16 mouse cellular contexts compared by ENCODE assay signal in the genomic region with DNA sequence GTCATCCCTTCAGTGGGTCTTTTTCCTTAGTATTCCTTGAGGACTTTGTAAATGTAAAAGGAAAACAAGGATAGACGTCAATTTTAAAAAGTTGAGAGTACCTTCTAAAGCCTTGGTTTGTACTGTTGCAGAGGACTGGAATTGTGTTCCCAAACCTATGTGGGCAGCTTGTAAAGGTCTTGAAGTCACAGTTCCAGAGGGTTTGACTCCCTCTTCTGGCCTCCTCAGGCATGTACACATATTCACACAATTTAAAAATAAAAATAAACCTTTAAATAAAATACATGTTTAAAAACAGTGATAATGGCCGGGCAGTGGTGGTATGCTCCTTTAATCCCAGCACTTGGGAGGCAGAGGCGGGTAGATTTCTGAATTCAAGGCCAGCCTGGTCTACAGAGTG. TPM values are rescaled to one million over a fixed set of nuclear protein-coding genes. Genes with fewer than 3 reads are reported as not detected.
A peak's percentile ranks its signal among the peaks of the same experiment; 100 is the strongest.
DNase-seq lines count a peak whose midpoint lies in the region; ATAC-seq and TF ChIP-seq lines count a peak whose summit lies in the region.
"Had no signal": no experiment of that assay in that cellular context is flagged by ENCODE, and none has a peak within 500 bp of the region (broad histone marks: within the 10 kb centered on the region; RNA-seq: fewer than 3 reads in every experiment).

No protein-coding gene starts in this region.

- no peak overlapping the region for H3K9ac ChIP-seq in kidney, embryonic 15.5 days
- no peak overlapping the region for H3K9ac ChIP-seq in midbrain, postnatal 0 days (replicated peaks; ENCODE audit: low read length, poor library complexity, severe bottlenecking)
- H3K9ac ChIP-seq in midbrain, embryonic 14.5 days (replicated peaks; ENCODE audit: low read length), result no peak overlapping the region
- no peak overlapping the region for H3K9ac ChIP-seq in stomach, postnatal 0 days (ENCODE audit: low read length)
- H3K9ac ChIP-seq: embryonic facial prominence, embryonic 15.5 days; heart, embryonic 12.5 days; hindbrain, embryonic 13.5 days; limb, embryonic 12.5 days had no signal

- H3K9me3 ChIP-seq in kidney, embryonic 15.5 days (replicated peaks), result no peaks in the 10 kb centered on the region
- H3K9me3 ChIP-seq in midbrain, postnatal 0 days (ENCODE audit: low read length), result no peaks in the 10 kb centered on the region
- no peaks in the 10 kb centered on the region for H3K9me3 ChIP-seq in midbrain, embryonic 14.5 days (ENCODE audit: control insufficient read depth, low read length)
- no peaks in the 10 kb centered on the region for H3K9me3 ChIP-seq in stomach, postnatal 0 days (ENCODE audit: control insufficient read depth, low read length)
- H3K9me3 ChIP-seq: embryonic facial prominence, embryonic 15.5 days; heart, embryonic 12.5 days; hindbrain, embryonic 13.5 days; limb, embryonic 12.5 days had no signal

- no peaks in the 10 kb centered on the region for H3K4me1 ChIP-seq in kidney, adult 2 months (ENCODE audit: control insufficient read depth, insufficient read depth, low read length)
- no peaks in the 10 kb centered on the region for H3K4me1 ChIP-seq in kidney, embryonic 15.5 days
- no peaks in the 10 kb centered on the region for H3K4me1 ChIP-seq in midbrain, postnatal 0 days (ENCODE audit: insufficient read depth, low read length)
- H3K4me1 ChIP-seq in midbrain, embryonic 14.5 days (ENCODE audit: control insufficient read depth, insufficient read depth, low read length), result no peaks in the 10 kb centered on the region
- no peaks in the 10 kb centered on the region for H3K4me1 ChIP-seq in stomach, postnatal 0 days (replicated peaks; ENCODE audit: control insufficient read depth, insufficient read depth)
- H3K4me1 ChIP-seq: embryonic facial prominence, embryonic 15.5 days; heart, embryonic 12.5 days; hindbrain, embryonic 13.5 days; limb, embryonic 12.5 days had no signal

- H3K4me2 ChIP-seq in kidney, embryonic 15.5 days, result no peak overlapping the region
- H3K4me2 ChIP-seq in midbrain, postnatal 0 days (ENCODE audit: low read depth, low read length, poor library complexity, severe bottlenecking), result no peak overlapping the region
- no peak overlapping the region for H3K4me2 ChIP-seq in midbrain, embryonic 14.5 days (ENCODE audit: low read length)
- H3K4me2 ChIP-seq in stomach, postnatal 0 days (replicated peaks; ENCODE audit: low read depth), result no peak overlapping the region
- H3K4me2 ChIP-seq: embryonic facial prominence, embryonic 15.5 days; heart, embryonic 12.5 days; hindbrain, embryonic 13.5 days; limb, embryonic 12.5 days had no signal

- DNase-seq in kidney, adult 2 months, result peak; percentile 17
- no peak for DNase-seq in midbrain, postnatal 0 days (ENCODE audit: low spot score)
- DNase-seq in midbrain, embryonic 14.5 days, result no peak
- DNase-seq in ZHBTc4 (ENCODE audit: low read depth, low spot score), result peak; percentile 49
- DNase-seq in stomach, postnatal 0 days (ENCODE audit: low spot score), result no peak
- DNase-seq in cerebellum, adult 18-20 months, result no peak
- no peak for DNase-seq in natural killer cell, adult 2 months (ENCODE audit: low spot score in 2 of 2)
- DNase-seq: cerebellum, postnatal 14 days; kidney, postnatal 14 days; spleen, adult 18-20 months had no signal

- WGBS in kidney, adult 2 months, result 83% methylated on average over 3 of the region's 3 CpGs
- 89% methylated on average over 3 of the region's 3 CpGs for WGBS in kidney, embryonic 15.5 days
- WGBS in midbrain, postnatal 0 days, result 85% methylated on average over 3 of the region's 3 CpGs
- 90% methylated on average over 3 of the region's 3 CpGs for WGBS in midbrain, embryonic 14.5 days
- WGBS in stomach, postnatal 0 days, result 71% methylated on average over 3 of the region's 3 CpGs

- H3K4me3 ChIP-seq in kidney, adult 2 months (ENCODE audit: insufficient read depth, low read depth, low read length), result no peak overlapping the region
- no peak overlapping the region for H3K4me3 ChIP-seq in kidney, embryonic 15.5 days (replicated peaks)
- no peak overlapping the region for H3K4me3 ChIP-seq in midbrain, postnatal 0 days (ENCODE audit: low read depth, low read length)
- no peak overlapping the region for H3K4me3 ChIP-seq in midbrain, embryonic 14.5 days (replicated peaks; ENCODE audit: low read depth, low read length)
- no peak overlapping the region for H3K4me3 ChIP-seq in stomach, postnatal 0 days (ENCODE audit: low read depth, low read length)
- H3K4me3 ChIP-seq: embryonic facial prominence, embryonic 15.5 days; heart, embryonic 12.5 days; hindbrain, embryonic 13.5 days; limb, embryonic 12.5 days had no signal

- H3K27me3 ChIP-seq in kidney, adult 2 months (replicated peaks; ENCODE audit: control insufficient read depth, insufficient read depth, low read length), result no peaks in the 10 kb centered on the region; the same call in 1 of the 2 replicates
- H3K27me3 ChIP-seq in kidney, embryonic 15.5 days, result no peaks in the 10 kb centered on the region
- no peaks in the 10 kb centered on the region for H3K27me3 ChIP-seq in midbrain, postnatal 0 days (ENCODE audit: insufficient read depth, low read length)
- no peaks in the 10 kb centered on the region for H3K27me3 ChIP-seq in midbrain, embryonic 14.5 days (ENCODE audit: control insufficient read depth, insufficient read depth, low read length)
- H3K27me3 ChIP-seq in stomach, postnatal 0 days (ENCODE audit: control insufficient read depth, insufficient read depth, low read length), result no peaks in the 10 kb centered on the region
- H3K27me3 ChIP-seq: embryonic facial prominence, embryonic 15.5 days; heart, embryonic 12.5 days; hindbrain, embryonic 13.5 days; limb, embryonic 12.5 days had no signal

- no peak for TF ChIP-seq EP300 in stomach, postnatal 0 days (optimal IDR thresholded peaks at IDR 0.05)

- no peak for ATAC-seq in kidney, embryonic 15.5 days (replicated peaks; ENCODE audit: low FRiP score)
- ATAC-seq in midbrain, postnatal 0 days (ENCODE audit: low FRiP score), result no peak
- ATAC-seq in midbrain, embryonic 14.5 days (ENCODE audit: low FRiP score, low TSS enrichment), result no peak
- ATAC-seq in stomach, postnatal 0 days (ENCODE audit: low FRiP score, low TSS enrichment), result no peak
- ATAC-seq: forebrain, embryonic 14.5 days had no signal

- H3K36me3 ChIP-seq in kidney, adult 2 months (ENCODE audit: control insufficient read depth, insufficient read depth, low read length), result peaks cover 3% of the 10 kb centered on the region; the same call in 1 of the 2 replicates
- peaks cover 66% of the 10 kb centered on the region for H3K36me3 ChIP-seq in kidney, embryonic 15.5 days
- peaks cover 13% of the 10 kb centered on the region; the same call in 1 of the 2 replicates for H3K36me3 ChIP-seq in midbrain, postnatal 0 days (ENCODE audit: insufficient read depth, low read length)
- H3K36me3 ChIP-seq in midbrain, embryonic 14.5 days (ENCODE audit: control insufficient read depth, insufficient read depth, low read length), result peaks cover 42% of the 10 kb centered on the region
- peaks cover under 1% of the 10 kb centered on the region for H3K36me3 ChIP-seq in stomach, postnatal 0 days (ENCODE audit: control insufficient read depth, insufficient read depth, low read length)

- no peak overlapping the region for H3K27ac ChIP-seq in kidney, adult 2 months (ENCODE audit: insufficient read depth, low read depth, low read length)
- no peak overlapping the region for H3K27ac ChIP-seq in kidney, embryonic 15.5 days
- H3K27ac ChIP-seq in midbrain, postnatal 0 days (ENCODE audit: low read depth, low read length), result no peak overlapping the region
- no peak overlapping the region for H3K27ac ChIP-seq in midbrain, embryonic 14.5 days (replicated peaks; ENCODE audit: low read depth, low read length)
- no peak overlapping the region for H3K27ac ChIP-seq in stomach, postnatal 0 days (replicated peaks)
- H3K27ac ChIP-seq: embryonic facial prominence, embryonic 15.5 days; hindbrain, embryonic 13.5 days; limb, embryonic 12.5 days had no signal

- TF ChIP-seq POLR2A in kidney, adult 2 months (IDR thresholded peaks at IDR 0.05; ENCODE audit: low read depth, low read length), result no peak

- TF ChIP-seq CTCF in kidney, adult 2 months (conservative IDR thresholded peaks at IDR 0.05; ENCODE audit: insufficient read depth, insufficient read length, low read depth, low read length), result 0 out of 2 replicates have a peak, but pooled peaks have one; percentile 23
- peak; percentile 42 for TF ChIP-seq CTCF in midbrain, postnatal 0 days (IDR thresholded peaks at IDR 0.05)
- peak; percentile 60 for TF ChIP-seq CTCF in stomach, postnatal 0 days (IDR thresholded peaks at IDR 0.05; ENCODE audit: low read depth)

RNA-seq across cellular contexts. Expression of gene Gdf11, which starts 25.5 kb away (rescaled TPM):
- polyA plus RNA-seq in kidney, adult 2 months (2012; rRNA removed), result 2.5 and 2.9 TPM in 2 replicates
- polyA plus RNA-seq in kidney, embryonic 15.5 days (2015; fragmentation: Nextera tagmentation; extraction: Ambion mirVana), result 7.2 and 8.7 TPM in 2 replicates
- total RNA-seq in midbrain, postnatal 0 days (2014; rRNA removed), result 16.9 and 22.4 TPM in 2 replicates
- 6.5 and 7.5 TPM in 2 replicates for polyA plus RNA-seq in midbrain, postnatal 0 days (2015; fragmentation: Nextera tagmentation; extraction: Ambion mirVana)
- polyA plus RNA-seq in midbrain, embryonic 14.5 days (2014; fragmentation: Nextera tagmentation; extraction: Ambion mirVana), result 7.9 and 9.6 TPM in 2 replicates
- polyA plus RNA-seq in stomach, postnatal 0 days (2015; fragmentation: Nextera tagmentation; extraction: Ambion mirVana), result 1.5 and 1.6 TPM in 2 replicates

RNA-seq across cellular contexts. Expression of gene Cd63, which starts 34.7 kb away (rescaled TPM):
- polyA plus RNA-seq in kidney, adult 2 months (2012; rRNA removed), result 713 and 847 TPM in 2 replicates
- polyA plus RNA-seq in kidney, embryonic 15.5 days (2015; fragmentation: Nextera tagmentation; extraction: Ambion mirVana), result 671 and 731 TPM in 2 replicates
- 16.6 and 28.6 TPM in 2 replicates for total RNA-seq in midbrain, postnatal 0 days (2014; rRNA removed)
- polyA plus RNA-seq in midbrain, postnatal 0 days (2015; fragmentation: Nextera tagmentation; extraction: Ambion mirVana), result 231 and 238 TPM in 2 replicates
- 120 and 138 TPM in 2 replicates for polyA plus RNA-seq in midbrain, embryonic 14.5 days (2014; fragmentation: Nextera tagmentation; extraction: Ambion mirVana)
- polyA plus RNA-seq in stomach, postnatal 0 days (2015; fragmentation: Nextera tagmentation; extraction: Ambion mirVana), result 760 and 773 TPM in 2 replicates

RNA-seq across cellular contexts. Expression of gene Ormdl2, which starts 44.6 kb away (rescaled TPM):
- 82.9 and 92.1 TPM in 2 replicates for polyA plus RNA-seq in kidney, adult 2 months (2012; rRNA removed)
- 80.9 and 83.4 TPM in 2 replicates for polyA plus RNA-seq in kidney, embryonic 15.5 days (2015; fragmentation: Nextera tagmentation; extraction: Ambion mirVana)
- 6.9 and 11.1 TPM in 2 replicates for total RNA-seq in midbrain, postnatal 0 days (2014; rRNA removed)
- polyA plus RNA-seq in midbrain, postnatal 0 days (2015; fragmentation: Nextera tagmentation; extraction: Ambion mirVana), result 15.0 and 15.6 TPM in 2 replicates
- 23.4 and 24.8 TPM in 2 replicates for polyA plus RNA-seq in midbrain, embryonic 14.5 days (2014; fragmentation: Nextera tagmentation; extraction: Ambion mirVana)
- 111 and 121 TPM in 2 replicates for polyA plus RNA-seq in stomach, postnatal 0 days (2015; fragmentation: Nextera tagmentation; extraction: Ambion mirVana)

RNA-seq across cellular contexts. Expression of gene Sarnp, which starts 48.9 kb away (rescaled TPM):
- polyA plus RNA-seq in kidney, adult 2 months (2012; rRNA removed), result 5.6 and 13.7 TPM in 2 replicates
- 208 and 213 TPM in 2 replicates for polyA plus RNA-seq in kidney, embryonic 15.5 days (2015; fragmentation: Nextera tagmentation; extraction: Ambion mirVana)
- 30.7 and 36.8 TPM in 2 replicates for total RNA-seq in midbrain, postnatal 0 days (2014; rRNA removed)
- polyA plus RNA-seq in midbrain, postnatal 0 days (2015; fragmentation: Nextera tagmentation; extraction: Ambion mirVana), result 120 and 126 TPM in 2 replicates
- polyA plus RNA-seq in midbrain, embryonic 14.5 days (2014; fragmentation: Nextera tagmentation; extraction: Ambion mirVana), result 150 and 152 TPM in 2 replicates
- polyA plus RNA-seq in stomach, postnatal 0 days (2015; fragmentation: Nextera tagmentation; extraction: Ambion mirVana), result 99.4 and 104 TPM in 2 replicates

RNA-seq across cellular contexts. Expression of gene Rdh5, which starts 56.6 kb away (rescaled TPM):
- polyA plus RNA-seq in kidney, adult 2 months (2012; rRNA removed), result 38.9 and 46.0 TPM in 2 replicates
- polyA plus RNA-seq in kidney, embryonic 15.5 days (2015; fragmentation: Nextera tagmentation; extraction: Ambion mirVana), result 15.3 and 18.8 TPM in 2 replicates
- total RNA-seq in midbrain, postnatal 0 days (2014; rRNA removed), result 8.8 and 10.5 TPM in 2 replicates
- 8.8 and 10.8 TPM in 2 replicates for polyA plus RNA-seq in midbrain, postnatal 0 days (2015; fragmentation: Nextera tagmentation; extraction: Ambion mirVana)
- 11.6 and 15.2 TPM in 2 replicates for polyA plus RNA-seq in midbrain, embryonic 14.5 days (2014; fragmentation: Nextera tagmentation; extraction: Ambion mirVana)
- polyA plus RNA-seq in stomach, postnatal 0 days (2015; fragmentation: Nextera tagmentation; extraction: Ambion mirVana), result 8.1 and 9.5 TPM in 2 replicates

Comparison
In these comparisons a context has a peak if more than half of its experiments do, and no peak if none do; other contexts are left out.
1. DNase-seq: peak in kidney, adult 2 months (single experiment) and ZHBTc4 (single experiment); none in midbrain, postnatal 0 days (single experiment), midbrain, embryonic 14.5 days (single experiment), stomach, postnatal 0 days (single experiment), cerebellum, adult 18-20 months (0 of 2) and natural killer cell, adult 2 months (0 of 2).
2. Peak in every context shown above with its lines, with median percentiles within 50 percentile points of each other: CTCF ChIP-seq.